Mouse (Mus musculus) G1E (cell line): ENCODE results near the gene Gcn1l1.

ENCODE experiments used
- CTCF ChIP-seq: IDR thresholded peaks from 2 replicates; pipeline ENCODE4 v1.5.1; 2012; ENCODE audit warnings: low read depth, low read length, inconsistent platforms, mixed read lengths
- GATA2 ChIP-seq: IDR thresholded peaks from 2 replicates; pipeline ENCODE4 v1.6.1; 2012; ENCODE audit warnings: low read depth, low read length, inconsistent platforms, borderline replicate concordance

GRCm38 (mm10) chr5:115591028-115591427 lies 26.0 kb downstream of the Gcn1l1 start:
- no peak for TF ChIP-seq CTCF
- TF ChIP-seq GATA2, result no peak
